Mouse (Mus musculus): ENCODE data around the gene Mical2. TPM values are rescaled to one million over a fixed set of nuclear protein-coding genes. Genes with fewer than 3 reads are reported as not detected.

Gene Mical2
- polyA plus RNA-seq, 1 experiment = 8.5 TPM

- TF ChIP-seq POLR2A (IDR thresholded peaks at IDR 0.05; ENCODE audit: borderline replicate concordance, low read depth, low read length) = no peak
- no peak for TF ChIP-seq CTCF (IDR thresholded peaks at IDR 0.05; ENCODE audit: low read depth, low read length)
- no peak overlapping the region for H3K27ac ChIP-seq (ENCODE audit: insufficient read depth, low read depth, low read length)
- peaks cover 17% of the 10 kb centered on the region for H3K4me1 ChIP-seq (ENCODE audit: control insufficient read depth, insufficient read depth, low read length)
- no peak overlapping the region for H3K4me3 ChIP-seq (ENCODE audit: insufficient read depth, low read length)
Measured at GRCm38 (mm10) chr7:112336769-112337168, 111.1 kb downstream of the Mical2 start.

GRCm38 (mm10) chr7:112337736-112338135 lies 112.1 kb downstream of the Mical2 start:
- no peak for TF ChIP-seq CTCF (IDR thresholded peaks at IDR 0.05; ENCODE audit: low read depth, low read length)
- no peak for TF ChIP-seq POLR2A (IDR thresholded peaks at IDR 0.05; ENCODE audit: borderline replicate concordance, low read depth, low read length)
- Histone ChIP-seq H3K4me1 (ENCODE audit: control insufficient read depth, insufficient read depth, low read length) (peaks cover 9% of the 10 kb centered on the region), H3K4me3 (ENCODE audit: insufficient read depth, low read length) (no peak overlapping the region), H3K27ac (ENCODE audit: insufficient read depth, low read depth, low read length) (no peak overlapping the region)

DNA sequence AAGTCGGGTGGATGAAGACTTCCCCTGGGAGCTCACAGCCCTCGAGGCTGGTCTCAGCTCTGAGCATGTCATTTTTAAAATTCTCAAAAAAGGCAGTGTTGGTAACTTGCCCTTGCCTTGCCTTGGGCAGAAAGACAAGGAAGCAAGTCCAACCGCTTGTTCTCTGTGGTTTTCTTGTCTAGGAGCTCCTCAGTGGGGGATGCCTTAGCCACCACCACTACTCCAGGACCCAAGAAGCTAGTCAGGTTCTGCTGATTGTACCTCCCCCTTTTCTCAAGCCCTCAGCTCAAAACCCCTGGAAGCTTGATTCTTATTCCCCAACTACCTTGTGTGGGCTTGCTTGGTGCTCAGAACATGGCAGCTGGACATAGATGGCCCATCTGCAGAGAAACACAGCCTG lies 115.4 kb downstream of the Mical2 start:
- H3K4me1 ChIP-seq (ENCODE audit: control insufficient read depth, insufficient read depth, low read length) = no peaks in the 10 kb centered on the region
- no peak overlapping the region for H3K27ac ChIP-seq (ENCODE audit: insufficient read depth, low read depth, low read length)
- H3K4me3 ChIP-seq (ENCODE audit: insufficient read depth, low read length) = no peak overlapping the region
- TF ChIP-seq POLR2A (IDR thresholded peaks at IDR 0.05; ENCODE audit: borderline replicate concordance, low read depth, low read length) (no peak), CTCF (IDR thresholded peaks at IDR 0.05; ENCODE audit: low read depth, low read length) (no peak)

- H3K4me1 ChIP-seq (ENCODE audit: control insufficient read depth, insufficient read depth, low read length) = no peaks in the 10 kb centered on the region
- H3K4me3 ChIP-seq (ENCODE audit: insufficient read depth, low read length) = no peak overlapping the region
- no peak overlapping the region for H3K27ac ChIP-seq (ENCODE audit: insufficient read depth, low read depth, low read length)
- TF ChIP-seq CTCF (IDR thresholded peaks at IDR 0.05; ENCODE audit: low read depth, low read length) = no peak
- TF ChIP-seq POLR2A (IDR thresholded peaks at IDR 0.05; ENCODE audit: borderline replicate concordance, low read depth, low read length) = no peak
Measured at GRCm38 (mm10) chr7:112345687-112346086, 120.0 kb downstream of the Mical2 start.

- Histone ChIP-seq H3K4me3 (ENCODE audit: insufficient read depth, low read length) (no peak overlapping the region), H3K27ac (ENCODE audit: insufficient read depth, low read depth, low read length) (no peak overlapping the region), H3K4me1 (ENCODE audit: control insufficient read depth, insufficient read depth, low read length) (no peaks in the 10 kb centered on the region)
- TF ChIP-seq POLR2A (IDR thresholded peaks at IDR 0.05; ENCODE audit: borderline replicate concordance, low read depth, low read length) = no peak
Measured at GRCm38 (mm10) chr7:112351541-112351940, 125.9 kb downstream of the Mical2 start.

GRCm38 (mm10) chr7:112352005-112352404 lies 126.3 kb downstream of the Mical2 start:
- no peak overlapping the region for H3K4me3 ChIP-seq (ENCODE audit: insufficient read depth, low read length)
- H3K4me1 ChIP-seq (ENCODE audit: control insufficient read depth, insufficient read depth, low read length) = peaks cover 2% of the 10 kb centered on the region

DNA sequence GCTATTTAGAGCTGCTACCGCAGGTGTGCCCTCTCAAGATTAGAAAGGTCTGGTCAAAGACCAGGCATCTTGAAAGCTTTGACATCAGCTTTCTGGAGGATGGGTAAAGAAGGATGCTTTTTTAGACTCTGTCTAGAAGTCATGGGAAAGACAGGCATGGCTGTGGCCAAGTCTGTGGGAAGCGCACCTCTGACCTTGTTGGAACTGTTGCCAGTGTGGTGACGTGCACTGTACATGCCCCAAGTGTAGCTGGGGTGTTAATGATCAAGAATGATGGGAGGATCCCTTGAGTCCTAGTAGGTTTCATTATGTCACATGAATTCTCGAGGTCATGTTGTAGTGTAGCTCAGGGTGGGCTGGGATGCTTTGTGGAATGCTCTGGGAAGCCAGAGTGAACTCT lies 127.4 kb downstream of the Mical2 start:
- Histone ChIP-seq H3K27ac (ENCODE audit: insufficient read depth, low read depth, low read length) (no peak overlapping the region), H3K4me3 (ENCODE audit: insufficient read depth, low read length) (no peak overlapping the region), H3K4me1 (ENCODE audit: control insufficient read depth, insufficient read depth, low read length) (peaks cover 6% of the 10 kb centered on the region)
- TF ChIP-seq POLR2A (IDR thresholded peaks at IDR 0.05; ENCODE audit: borderline replicate concordance, low read depth, low read length) (no peak), CTCF (IDR thresholded peaks at IDR 0.05; ENCODE audit: low read depth, low read length) (no peak)

More at GRCm38 (mm10) chr7:112352005-112352404, 126.3 kb downstream of the Mical2 start:
- TF ChIP-seq POLR2A (IDR thresholded peaks at IDR 0.05; ENCODE audit: borderline replicate concordance, low read depth, low read length) (no peak), CTCF (IDR thresholded peaks at IDR 0.05; ENCODE audit: low read depth, low read length) (no peak)
- no peak overlapping the region for H3K27ac ChIP-seq (ENCODE audit: insufficient read depth, low read depth, low read length)

GRCm38 (mm10) chr7:112353939-112354338 lies 128.3 kb downstream of the Mical2 start:
- TF ChIP-seq CTCF (IDR thresholded peaks at IDR 0.05; ENCODE audit: low read depth, low read length) (no peak), POLR2A (IDR thresholded peaks at IDR 0.05; ENCODE audit: borderline replicate concordance, low read depth, low read length) (no peak)
- Histone ChIP-seq H3K4me1 (ENCODE audit: control insufficient read depth, insufficient read depth, low read length) (peaks cover 6% of the 10 kb centered on the region), H3K27ac (ENCODE audit: insufficient read depth, low read depth, low read length) (no peak overlapping the region), H3K4me3 (ENCODE audit: insufficient read depth, low read length) (no peak overlapping the region)

DNA sequence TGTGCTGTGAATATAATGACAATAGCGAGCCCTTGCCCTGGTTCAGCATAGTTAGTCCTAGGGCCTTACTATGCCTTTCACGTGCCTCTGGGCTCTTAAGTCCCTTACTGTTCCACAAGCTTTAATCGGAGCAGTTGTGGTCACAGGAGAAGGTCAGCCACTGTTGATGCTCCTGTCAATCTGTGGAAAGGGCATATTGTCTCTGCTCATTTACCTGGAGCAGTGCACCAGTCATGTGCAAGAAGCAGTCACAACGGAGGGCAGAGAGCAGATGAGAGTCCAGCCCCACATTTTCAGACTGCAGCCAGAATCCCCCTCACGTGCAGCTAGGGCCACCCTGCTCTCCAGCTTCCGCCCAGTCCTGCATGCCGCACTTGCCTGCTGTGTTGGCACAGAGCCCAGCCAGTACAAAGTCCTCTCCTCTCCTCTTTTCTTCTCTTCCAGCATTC lies 128.9 kb downstream of the Mical2 start:
- Histone ChIP-seq H3K27ac (ENCODE audit: insufficient read depth, low read depth, low read length) (no peak overlapping the region), H3K4me3 (ENCODE audit: insufficient read depth, low read length) (no peak overlapping the region), H3K4me1 (ENCODE audit: control insufficient read depth, insufficient read depth, low read length) (peaks cover 6% of the 10 kb centered on the region)
- TF ChIP-seq CTCF (IDR thresholded peaks at IDR 0.05; ENCODE audit: low read depth, low read length) (no peak), POLR2A (IDR thresholded peaks at IDR 0.05; ENCODE audit: borderline replicate concordance, low read depth, low read length) (no peak)

DNA sequence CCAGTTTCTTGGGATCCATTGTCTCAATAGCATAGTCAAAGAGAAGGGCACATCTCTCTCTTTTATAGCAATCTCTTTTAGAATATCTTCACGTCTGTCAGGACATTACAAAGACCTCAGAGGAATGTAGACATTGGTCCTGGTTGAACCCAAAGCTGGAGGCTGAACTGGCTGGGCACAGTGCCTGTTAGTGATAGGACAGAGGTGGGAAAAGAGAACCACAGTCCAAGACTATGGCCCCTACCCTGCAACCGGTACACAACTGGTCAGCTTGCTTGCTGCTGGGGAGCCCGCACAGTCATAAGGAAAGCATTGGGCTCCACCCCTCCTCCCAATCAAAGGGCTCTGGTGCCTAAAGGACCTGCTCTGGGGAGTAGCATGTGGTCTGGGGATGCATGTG lies 133.9 kb downstream of the Mical2 start:
- TF ChIP-seq CTCF (IDR thresholded peaks at IDR 0.05; ENCODE audit: low read depth, low read length) = no peak
- no peak for TF ChIP-seq POLR2A (IDR thresholded peaks at IDR 0.05; ENCODE audit: borderline replicate concordance, low read depth, low read length)

More for the DNA sequence above, 133.9 kb downstream of the Mical2 start:
- no peak overlapping the region for H3K27ac ChIP-seq (ENCODE audit: insufficient read depth, low read depth, low read length)
- peaks cover 6% of the 10 kb centered on the region for H3K4me1 ChIP-seq (ENCODE audit: control insufficient read depth, insufficient read depth, low read length)
- H3K4me3 ChIP-seq (ENCODE audit: insufficient read depth, low read length) = no peak overlapping the region

All from bone marrow macrophage, adult 2 months (primary cell).